Mouse (Mus musculus): ENCODE results near the gene Dock3. TPM values are rescaled to one million over a fixed set of nuclear protein-coding genes. Genes with fewer than 3 reads are reported as not detected.

The Dock3 gene
- polyA plus RNA-seq, 1 experiment from 2014 or later, result 0.91 TPM

- Histone ChIP-seq H3K27me3 (replicated peaks) (no peaks in the 10 kb centered on the region), H3K9ac (no peak overlapping the region), H3K4me1 (replicated peaks) (no peaks in the 10 kb centered on the region), H3K36me3 (no peaks in the 10 kb centered on the region), H3K27ac (ENCODE audit: poor library complexity, severe bottlenecking) (no peak overlapping the region), H3K9me3 (replicated peaks) (no peaks in the 10 kb centered on the region), H3K4me3 (no peak overlapping the region), H3K4me2 (no peak overlapping the region)
- no peak for ATAC-seq (ENCODE audit: insufficient number of reproducible peaks, low FRiP score)
- WGBS, result 84% methylated on average over 8 of the region's 8 CpGs
Observed at GRCm38 (mm10) chr9:106906597-106906996, 325.1 kb downstream of the Dock3 start.

GRCm38 (mm10) chr9:106903791-106904134 lies 327.9 kb downstream of the Dock3 start:
- 7% methylated on average over 1 of the region's 1 CpGs for WGBS
- no peaks in the 10 kb centered on the region for H3K27me3 ChIP-seq (replicated peaks)
- H3K4me3 ChIP-seq, result no peak overlapping the region
- no peak overlapping the region for H3K27ac ChIP-seq (ENCODE audit: poor library complexity, severe bottlenecking)
- H3K9ac ChIP-seq, result no peak overlapping the region
- no peaks in the 10 kb centered on the region for H3K4me1 ChIP-seq (replicated peaks)
- H3K36me3 ChIP-seq, result no peaks in the 10 kb centered on the region
- no peak for ATAC-seq (ENCODE audit: insufficient number of reproducible peaks, low FRiP score)
- no peaks in the 10 kb centered on the region for H3K9me3 ChIP-seq (replicated peaks)
- no peak overlapping the region for H3K4me2 ChIP-seq

- H3K36me3 ChIP-seq, result no peaks in the 10 kb centered on the region
- H3K9me3 ChIP-seq (replicated peaks), result no peaks in the 10 kb centered on the region
- no peak for ATAC-seq (ENCODE audit: insufficient number of reproducible peaks, low FRiP score)
- H3K9ac ChIP-seq, result no peak overlapping the region
- no peak overlapping the region for H3K4me2 ChIP-seq
- H3K4me1 ChIP-seq (replicated peaks), result no peaks in the 10 kb centered on the region
- no peak overlapping the region for H3K27ac ChIP-seq (ENCODE audit: poor library complexity, severe bottlenecking)
- no peak overlapping the region for H3K4me3 ChIP-seq
- H3K27me3 ChIP-seq (replicated peaks), result no peaks in the 10 kb centered on the region
- 68% methylated on average over 4 of the region's 4 CpGs for WGBS
Observed at GRCm38 (mm10) chr9:106903099-106903790, 328.5 kb downstream of the Dock3 start.

- Histone ChIP-seq H3K9me3 (replicated peaks) (no peaks in the 10 kb centered on the region), H3K36me3 (no peaks in the 10 kb centered on the region), H3K4me1 (replicated peaks) (no peaks in the 10 kb centered on the region), H3K27me3 (replicated peaks) (no peaks in the 10 kb centered on the region), H3K9ac (no peak overlapping the region), H3K27ac (ENCODE audit: poor library complexity, severe bottlenecking) (no peak overlapping the region), H3K4me3 (no peak overlapping the region), H3K4me2 (no peak overlapping the region)
- WGBS, result 72% methylated on average over 7 of the region's 7 CpGs
- ATAC-seq (ENCODE audit: insufficient number of reproducible peaks, low FRiP score), result no peak
Observed at GRCm38 (mm10) chr9:106901596-106901995, 330.1 kb downstream of the Dock3 start.

- Histone ChIP-seq H3K9ac (no peak overlapping the region), H3K27ac (ENCODE audit: poor library complexity, severe bottlenecking) (no peak overlapping the region), H3K4me3 (no peak overlapping the region), H3K9me3 (replicated peaks) (no peaks in the 10 kb centered on the region), H3K36me3 (no peaks in the 10 kb centered on the region), H3K4me1 (replicated peaks) (no peaks in the 10 kb centered on the region), H3K27me3 (replicated peaks) (no peaks in the 10 kb centered on the region), H3K4me2 (no peak overlapping the region)
- WGBS, result 74% methylated on average over 1 of the region's 1 CpGs
- ATAC-seq (ENCODE audit: insufficient number of reproducible peaks, low FRiP score), result no peak
Observed at GRCm38 (mm10) chr9:106898901-106899300, 332.8 kb downstream of the Dock3 start.

- Histone ChIP-seq H3K4me2 (no peak overlapping the region), H3K27me3 (replicated peaks) (no peaks in the 10 kb centered on the region), H3K9ac (no peak overlapping the region), H3K4me1 (replicated peaks) (peaks cover 20% of the 10 kb centered on the region), H3K4me3 (no peak overlapping the region), H3K9me3 (replicated peaks) (no peaks in the 10 kb centered on the region), H3K36me3 (peaks cover 20% of the 10 kb centered on the region), H3K27ac (ENCODE audit: poor library complexity, severe bottlenecking) (no peak overlapping the region)
- WGBS, result 66% methylated on average over 3 of the region's 3 CpGs
- ATAC-seq (ENCODE audit: insufficient number of reproducible peaks, low FRiP score), result no peak
Observed at GRCm38 (mm10) chr9:106893327-106893726, 338.4 kb downstream of the Dock3 start.

GRCm38 (mm10) chr9:106892552-106892875 lies 339.2 kb downstream of the Dock3 start:
- no peak for ATAC-seq (ENCODE audit: insufficient number of reproducible peaks, low FRiP score)
- H3K27ac ChIP-seq (ENCODE audit: poor library complexity, severe bottlenecking), result peak overlapping the region; percentile 88
- H3K4me2 ChIP-seq, result peak overlapping the region; percentile 70
- peak overlapping the region; percentile 87 for H3K4me3 ChIP-seq
- WGBS, result under 1% methylated on average over 9 of the region's 9 CpGs
- peak overlapping the region; percentile 78 for H3K9ac ChIP-seq
- no peaks in the 10 kb centered on the region for H3K27me3 ChIP-seq (replicated peaks)
- no peaks in the 10 kb centered on the region for H3K9me3 ChIP-seq (replicated peaks)
- H3K36me3 ChIP-seq, result peaks cover 23% of the 10 kb centered on the region
- peaks cover 22% of the 10 kb centered on the region for H3K4me1 ChIP-seq (replicated peaks)

GRCm38 (mm10) chr9:106891829-106892551 lies 339.7 kb downstream of the Dock3 start, which contains the start of gene Manf:
Gene Manf (minus strand): TSS chr9:106891979.
- Histone ChIP-seq H3K27ac (ENCODE audit: poor library complexity, severe bottlenecking) (peak within 1 kb of the TSS; percentile 88), H3K9me3 (replicated peaks) (no peaks in the 10 kb centered on the region), H3K36me3 (peaks cover 23% of the 10 kb centered on the region), H3K27me3 (replicated peaks) (no peaks in the 10 kb centered on the region), H3K9ac (peak within 1 kb of the TSS; percentile 92), H3K4me3 (peak within 1 kb of the TSS; percentile 87), H3K4me2 (peak within 1 kb of the TSS; percentile 70), H3K4me1 (replicated peaks) (peaks cover 25% of the 10 kb centered on the region)
- WGBS, result under 1% methylated on average over 59 of the region's 59 CpGs
- peak; percentile 98 for ATAC-seq (ENCODE audit: insufficient number of reproducible peaks, low FRiP score)

- Histone ChIP-seq H3K4me2 (peak overlapping the region; percentile 70), H3K27me3 (replicated peaks) (no peaks in the 10 kb centered on the region), H3K9me3 (replicated peaks) (no peaks in the 10 kb centered on the region), H3K27ac (ENCODE audit: poor library complexity, severe bottlenecking) (peak overlapping the region; percentile 75), H3K4me3 (peak overlapping the region; percentile 87), H3K9ac (peak overlapping the region; percentile 92), H3K36me3 (peaks cover 23% of the 10 kb centered on the region), H3K4me1 (replicated peaks) (peaks cover 25% of the 10 kb centered on the region)
- WGBS, result under 1% methylated on average over 17 of the region's 17 CpGs
- no peak for ATAC-seq (ENCODE audit: insufficient number of reproducible peaks, low FRiP score)
Observed at GRCm38 (mm10) chr9:106891341-106891741, 340.4 kb downstream of the Dock3 start.

GRCm38 (mm10) chr9:106890496-106891240 lies 341.0 kb downstream of the Dock3 start:
- Histone ChIP-seq H3K27me3 (replicated peaks) (no peaks in the 10 kb centered on the region), H3K27ac (ENCODE audit: poor library complexity, severe bottlenecking) (no peak overlapping the region), H3K4me1 (replicated peaks) (peaks cover 29% of the 10 kb centered on the region), H3K9me3 (replicated peaks) (no peaks in the 10 kb centered on the region), H3K4me2 (peak overlapping the region; percentile 70), H3K36me3 (peaks cover 23% of the 10 kb centered on the region), H3K4me3 (peak overlapping the region; percentile 87), H3K9ac (peak overlapping the region; percentile 92)
- ATAC-seq (ENCODE audit: insufficient number of reproducible peaks, low FRiP score), result no peak
- WGBS, result 56% methylated on average over 8 of the region's 8 CpGs

GRCm38 (mm10) chr9:106889321-106889720 lies 342.4 kb downstream of the Dock3 start:
- no peak for ATAC-seq (ENCODE audit: insufficient number of reproducible peaks, low FRiP score)

More at GRCm38 (mm10) chr9:106889321-106889720, 342.4 kb downstream of the Dock3 start:
- peaks cover 35% of the 10 kb centered on the region for H3K36me3 ChIP-seq
- no peak overlapping the region for H3K4me2 ChIP-seq
- no peak overlapping the region for H3K27ac ChIP-seq (ENCODE audit: poor library complexity, severe bottlenecking)
- no peaks in the 10 kb centered on the region for H3K27me3 ChIP-seq (replicated peaks)
- H3K9ac ChIP-seq, result 0 out of 2 replicates have a peak overlapping the region, but pooled peaks have one; percentile 3
- no peak overlapping the region for H3K4me3 ChIP-seq
- H3K9me3 ChIP-seq (replicated peaks), result no peaks in the 10 kb centered on the region
- peaks cover 43% of the 10 kb centered on the region for H3K4me1 ChIP-seq (replicated peaks)
- 81% methylated on average over 9 of the region's 9 CpGs for WGBS
